Mouse (Mus musculus) layer of hippocampus, postnatal 10 days (tissue): Measurements from ENCODE around the gene N4bp2l1. TPM values are rescaled to one million over a fixed set of nuclear protein-coding genes. Genes with fewer than 3 reads are reported as not detected.

ENCODE experiments used
- DNase-seq, 2 experiments: peaks; one replicate each; pipeline ENCODE4 v3.0.0; 2021; ENCODE audit warnings: low spot score in 2 of 2
- total RNA-seq, 2 experiments: library from RNA; stranded (reverse); gene quantifications; 2 replicates each; pipeline ENCODE4 v1.2.3; 2021

Gene N4bp2l1
- total RNA-seq, 2 experiments from 2014 or later = 29.2 to 34.1 TPM

DNA sequence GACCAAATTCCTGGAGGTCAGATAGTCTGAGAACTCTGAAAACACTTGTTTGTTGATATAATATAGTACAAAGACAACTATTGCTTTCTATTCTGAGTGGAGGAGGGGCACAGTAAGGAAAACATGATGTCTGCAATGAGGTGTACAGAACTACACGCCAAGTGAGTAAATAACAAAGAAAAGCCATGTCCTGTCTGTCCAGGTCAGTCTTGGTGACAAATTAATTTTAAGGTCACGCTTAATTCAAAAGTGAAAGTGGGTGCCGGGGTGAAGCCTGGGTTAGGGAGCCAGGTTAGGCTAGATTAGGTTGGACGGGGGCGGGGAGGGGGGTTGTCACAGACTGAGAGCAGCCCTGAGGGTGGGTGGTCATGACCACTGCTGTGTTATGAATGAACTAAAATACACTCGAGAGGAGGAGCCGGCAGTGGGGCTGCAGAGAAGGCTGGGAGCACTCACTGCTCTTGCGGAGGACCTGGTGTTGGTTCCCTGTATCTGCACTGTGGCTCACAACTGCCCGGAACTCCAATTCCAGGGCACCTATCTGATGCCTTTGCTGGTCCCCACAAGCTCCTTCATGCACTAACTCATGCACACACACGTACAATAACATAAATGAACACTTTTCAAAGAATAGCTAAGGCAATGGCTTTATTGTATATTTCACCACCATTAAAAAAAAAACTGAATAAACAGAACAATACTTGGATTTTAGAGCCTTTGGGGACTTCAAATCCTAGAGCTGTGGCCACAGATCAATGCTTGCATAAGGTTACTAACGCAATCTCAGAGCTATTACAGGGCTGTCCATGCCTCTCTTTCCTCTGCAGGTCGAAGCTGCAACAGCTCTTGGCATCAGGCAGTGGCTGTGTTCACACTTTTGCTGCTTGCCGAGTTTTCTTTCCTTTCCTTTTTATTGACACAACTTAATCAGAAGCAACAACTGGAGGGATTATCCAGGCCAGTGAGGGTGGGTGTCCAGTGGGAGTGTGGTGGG is 2.6 kb upstream of the N4bp2l1 start:
- DNase-seq = no peak

DNA sequence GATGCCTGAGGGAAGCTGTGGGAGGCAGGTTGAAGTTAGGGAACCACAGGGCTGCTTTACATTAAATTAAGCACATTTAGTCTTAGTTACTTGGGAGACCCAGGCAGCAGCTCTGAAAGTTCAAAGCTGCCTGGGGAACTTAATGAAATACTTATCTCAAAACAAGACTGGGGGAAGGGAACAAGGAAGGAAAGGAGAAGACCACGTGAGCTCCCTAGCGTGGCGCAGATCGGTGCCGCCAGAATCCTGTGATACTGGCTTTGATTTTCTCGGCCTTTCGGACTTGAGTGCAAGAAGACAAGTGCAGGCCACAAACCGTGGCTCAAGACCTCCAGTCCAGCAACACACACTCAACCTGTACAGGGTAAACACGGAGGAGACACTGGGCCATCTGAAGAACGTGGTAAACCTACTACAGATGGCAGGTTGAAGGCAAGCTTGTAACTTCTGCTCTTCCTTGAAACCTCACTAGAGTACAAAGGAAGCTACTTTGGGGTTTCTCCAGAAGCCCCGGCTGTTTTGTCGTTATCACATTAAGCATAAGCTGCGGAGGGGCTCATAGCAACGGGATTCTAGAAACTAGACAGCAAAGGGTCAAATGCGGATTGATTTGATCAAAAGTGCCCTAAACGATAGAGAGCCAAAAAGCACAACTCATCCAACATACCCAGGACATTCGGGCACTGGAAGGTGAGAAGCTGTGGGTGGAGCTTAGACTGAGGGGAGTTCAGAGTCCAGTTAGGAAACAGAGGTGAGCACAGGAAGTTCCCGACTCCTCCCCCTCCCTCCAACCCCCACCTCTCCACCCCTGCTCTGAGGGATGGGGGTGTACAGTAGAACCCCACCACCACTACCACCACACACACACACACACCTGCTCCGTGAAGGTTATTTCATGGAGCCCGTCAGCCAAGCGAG is 1.5 kb upstream of the N4bp2l1 start:
- DNase-seq = no peak

DNA sequence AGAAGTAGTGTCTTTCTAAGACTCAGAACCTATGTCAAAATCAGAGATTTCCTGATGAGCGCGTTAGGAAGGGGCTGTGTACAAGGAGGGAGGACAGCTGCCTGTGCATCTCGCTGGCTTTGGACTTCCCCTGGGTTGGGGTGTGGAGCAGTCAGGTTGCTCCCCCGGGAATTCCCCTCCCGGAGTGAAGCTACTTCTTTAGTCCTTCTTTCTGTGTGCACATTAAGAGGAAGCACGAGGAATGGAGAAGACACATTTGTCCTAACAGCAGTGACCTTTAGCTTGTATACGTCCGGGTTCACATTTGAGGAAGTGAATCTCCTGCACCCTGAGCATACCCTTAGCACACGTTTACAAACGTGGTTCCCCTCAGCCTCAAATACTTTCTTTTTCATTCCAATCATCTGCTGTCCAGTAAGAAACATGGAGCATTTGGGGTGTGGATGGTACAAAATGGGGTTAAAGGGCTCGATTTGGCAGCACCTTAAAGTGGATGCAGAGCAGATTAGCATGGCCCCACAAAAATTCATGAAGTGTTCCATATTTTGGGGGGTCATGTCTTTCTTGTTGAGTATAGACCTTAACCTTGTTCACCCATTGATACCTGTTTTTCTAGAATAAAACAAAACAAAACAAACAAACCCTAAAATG is 1.5 kb downstream of the N4bp2l1 start:
- no peak for DNase-seq

DNA sequence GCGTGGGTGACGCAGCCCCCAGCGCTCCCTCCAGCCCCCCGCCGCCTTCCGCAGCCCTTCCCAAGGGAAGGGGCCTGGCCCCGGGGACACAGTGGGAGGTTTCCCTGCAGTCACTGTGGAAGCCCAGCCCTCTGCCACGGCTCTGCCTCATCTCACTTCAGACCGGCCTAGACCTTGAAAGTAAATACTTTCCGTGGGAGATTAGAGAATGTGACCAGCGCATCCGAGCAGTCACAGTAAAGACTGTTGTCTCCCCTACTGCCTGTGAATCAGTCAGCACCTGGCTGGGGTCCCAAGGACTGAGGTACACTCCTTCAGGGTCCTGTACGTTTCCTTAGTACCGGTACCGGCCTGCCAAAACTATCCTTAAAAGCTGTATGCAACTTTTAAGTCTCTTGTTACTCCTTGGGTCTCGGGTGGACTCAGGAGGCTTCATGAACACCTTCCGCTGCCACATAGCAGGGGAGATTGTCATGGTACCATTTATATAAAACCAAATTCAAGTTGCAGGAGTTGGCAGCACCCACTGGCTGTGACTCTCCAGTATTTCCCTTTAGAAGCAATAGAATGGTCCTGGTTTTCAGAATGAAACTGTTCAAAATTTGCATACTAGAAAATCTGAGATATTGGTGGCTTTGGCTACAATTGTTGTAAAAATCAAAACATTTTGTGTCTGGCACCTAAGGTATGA is 2.2 kb downstream of the N4bp2l1 start:
- DNase-seq = peak in 1 of 2 experiments; percentile 23

DNA sequence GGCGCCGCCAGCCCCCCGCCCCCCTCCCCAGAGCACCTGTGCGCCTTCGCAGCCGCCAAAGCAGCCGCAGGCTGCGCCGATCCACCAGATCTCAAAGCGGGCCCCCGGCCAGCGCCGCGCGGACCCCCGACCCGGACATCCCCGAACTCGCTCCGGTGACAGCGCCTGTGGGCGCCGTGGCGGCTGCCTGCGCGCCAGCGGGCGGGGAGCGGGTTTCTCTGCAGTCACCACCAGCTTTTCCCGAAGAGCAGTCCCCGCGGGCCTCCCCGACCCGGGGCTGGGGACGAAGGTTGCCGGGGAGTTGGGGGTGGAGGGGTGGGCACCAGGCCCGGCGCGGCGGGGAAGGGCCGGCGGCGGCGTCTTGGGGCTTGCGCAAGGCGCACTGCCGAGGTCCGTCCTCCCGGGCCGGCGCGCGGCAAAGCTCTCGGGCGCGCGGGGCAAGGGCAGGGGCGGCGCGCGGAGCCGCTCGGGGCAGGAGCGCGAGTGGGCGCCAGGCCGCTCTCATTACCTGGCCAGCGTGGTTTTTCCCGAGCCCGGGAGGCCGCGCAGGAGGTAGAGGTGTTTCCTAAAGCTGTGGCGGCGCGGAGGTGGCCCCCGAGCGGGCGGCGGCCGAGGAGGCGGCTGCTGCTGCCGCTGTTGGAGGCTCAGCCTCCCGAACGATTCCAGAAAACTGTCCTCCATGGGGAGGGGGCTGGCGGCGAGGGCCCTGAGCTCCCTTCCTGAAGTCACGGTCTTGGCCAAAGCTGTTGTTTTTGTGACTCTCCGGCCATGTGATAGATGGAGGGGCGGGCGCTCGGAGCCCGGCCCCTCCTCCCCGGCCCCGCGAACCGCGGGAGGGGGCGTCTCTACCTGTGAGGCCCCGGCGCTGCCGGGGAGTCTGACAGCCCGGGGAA is 3.0 kb downstream of the N4bp2l1 start:
- peak; percentile 69 for DNase-seq

DNA sequence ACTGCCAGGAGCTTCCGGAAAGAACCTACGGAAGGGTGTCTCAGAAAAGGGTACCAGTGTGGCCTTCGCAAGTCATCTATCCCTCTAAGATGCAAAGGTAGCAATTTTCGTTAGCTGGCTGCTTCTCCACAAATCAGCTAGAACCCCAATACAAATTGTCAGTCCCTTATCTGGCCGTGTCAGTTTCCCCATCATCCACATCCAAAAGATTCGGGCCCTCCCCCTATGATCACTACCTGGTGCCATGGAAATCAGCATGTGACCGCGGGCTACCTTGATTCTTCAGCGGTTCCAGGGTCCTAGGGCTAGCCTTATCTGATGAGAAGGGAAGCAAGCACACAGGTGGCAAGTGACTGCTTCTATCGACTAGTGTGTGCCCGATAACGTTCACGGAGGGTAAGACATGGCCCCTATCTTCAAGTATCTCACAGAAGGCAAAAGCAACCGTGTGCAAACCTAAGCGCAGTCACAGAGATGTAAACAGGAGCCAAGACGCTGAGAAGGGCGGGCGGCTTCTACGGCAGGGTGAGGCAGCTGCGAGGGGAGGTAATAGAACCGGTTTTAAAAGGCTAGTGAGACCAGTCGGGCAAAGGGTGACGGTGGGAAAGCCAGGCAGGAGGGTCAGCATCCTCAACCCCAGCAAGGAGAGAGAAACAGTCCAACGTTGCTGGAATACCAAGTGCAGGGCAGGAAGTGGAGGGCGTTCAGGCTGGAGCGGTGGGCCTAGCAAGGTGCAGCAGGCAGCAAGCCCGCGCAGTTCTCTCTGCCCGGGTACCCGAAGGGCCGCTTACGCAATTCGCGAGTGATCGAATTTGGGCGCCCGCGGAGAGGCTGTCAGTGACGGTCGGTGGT is 3.9 kb downstream of the N4bp2l1 start:
- DNase-seq = peak; percentile 37 to 59

DNA sequence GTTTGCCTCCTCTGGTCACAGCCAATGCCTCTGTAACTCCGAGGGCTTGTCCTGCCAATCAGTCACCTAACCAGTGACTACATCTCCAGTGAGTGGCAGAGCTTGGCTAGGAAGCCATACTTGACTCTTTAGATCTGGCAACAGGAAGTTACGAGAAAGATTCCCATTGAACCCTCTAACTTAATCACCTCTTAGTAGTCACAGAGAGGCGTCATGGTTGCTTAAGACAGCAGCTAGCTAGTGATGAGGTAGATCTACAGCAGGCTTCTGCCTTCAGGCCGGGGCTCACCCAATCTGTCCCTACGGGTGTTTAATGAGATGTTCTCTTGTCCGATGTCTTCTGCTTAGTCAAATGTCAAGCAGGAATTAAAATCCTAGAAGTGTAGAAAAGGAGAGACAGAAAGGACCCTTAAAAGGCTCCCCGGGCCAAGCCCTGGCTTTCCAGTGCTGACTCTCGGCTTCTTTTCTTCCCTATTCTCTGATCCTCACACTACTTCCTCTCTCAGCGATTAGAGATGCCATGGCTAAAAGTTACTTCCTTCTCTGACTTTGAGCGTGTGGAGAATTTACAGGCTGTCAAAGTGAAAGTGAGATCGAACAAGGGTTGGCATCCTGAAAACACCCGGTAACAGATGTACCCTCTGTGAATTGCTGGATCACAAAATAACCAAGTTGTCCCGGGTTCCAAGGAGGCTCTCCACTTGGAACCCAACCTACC is 4.6 kb downstream of the N4bp2l1 start:
- DNase-seq = no peak

DNA sequence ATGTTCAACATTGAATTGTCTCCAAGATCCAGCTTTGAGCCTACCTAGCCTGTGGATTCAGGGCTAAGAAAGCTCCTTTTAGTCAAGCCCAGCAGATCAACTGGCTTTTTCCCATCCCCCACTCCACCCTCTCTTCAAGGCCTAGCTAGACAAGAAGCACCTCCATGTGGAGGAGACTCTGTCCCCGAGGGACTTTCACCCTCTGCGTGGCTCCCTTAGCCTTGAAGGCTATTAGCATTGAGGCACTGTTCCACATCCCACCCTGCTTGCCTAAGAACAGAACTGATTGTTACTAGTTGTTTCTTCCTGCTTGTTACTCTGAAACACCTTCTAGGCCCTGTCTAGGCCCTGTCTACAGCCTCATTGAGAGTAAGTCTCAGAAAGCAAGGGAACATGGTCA is 7.0 kb downstream of the N4bp2l1 start:
- DNase-seq = no peak

DNA sequence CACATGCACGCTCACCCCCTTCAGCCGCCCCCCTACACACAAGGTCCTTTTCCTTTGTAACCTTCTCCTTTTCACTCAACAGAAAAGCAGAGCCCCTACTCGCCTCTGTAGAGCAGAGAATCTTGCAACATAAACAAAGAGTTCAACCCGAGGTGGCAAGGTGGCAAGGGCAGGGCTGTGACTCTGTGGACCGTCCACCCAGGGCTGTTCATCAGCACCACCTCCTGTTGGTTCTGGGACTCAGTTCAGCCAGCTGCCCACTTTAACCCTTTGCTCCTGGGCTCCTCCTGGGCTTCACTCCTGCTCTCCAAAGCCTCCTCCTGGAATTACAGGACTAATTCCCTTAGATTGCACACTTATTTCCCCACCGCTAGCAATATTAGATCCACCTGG is 12.7 kb downstream of the N4bp2l1 start:
- no peak for DNase-seq

DNA sequence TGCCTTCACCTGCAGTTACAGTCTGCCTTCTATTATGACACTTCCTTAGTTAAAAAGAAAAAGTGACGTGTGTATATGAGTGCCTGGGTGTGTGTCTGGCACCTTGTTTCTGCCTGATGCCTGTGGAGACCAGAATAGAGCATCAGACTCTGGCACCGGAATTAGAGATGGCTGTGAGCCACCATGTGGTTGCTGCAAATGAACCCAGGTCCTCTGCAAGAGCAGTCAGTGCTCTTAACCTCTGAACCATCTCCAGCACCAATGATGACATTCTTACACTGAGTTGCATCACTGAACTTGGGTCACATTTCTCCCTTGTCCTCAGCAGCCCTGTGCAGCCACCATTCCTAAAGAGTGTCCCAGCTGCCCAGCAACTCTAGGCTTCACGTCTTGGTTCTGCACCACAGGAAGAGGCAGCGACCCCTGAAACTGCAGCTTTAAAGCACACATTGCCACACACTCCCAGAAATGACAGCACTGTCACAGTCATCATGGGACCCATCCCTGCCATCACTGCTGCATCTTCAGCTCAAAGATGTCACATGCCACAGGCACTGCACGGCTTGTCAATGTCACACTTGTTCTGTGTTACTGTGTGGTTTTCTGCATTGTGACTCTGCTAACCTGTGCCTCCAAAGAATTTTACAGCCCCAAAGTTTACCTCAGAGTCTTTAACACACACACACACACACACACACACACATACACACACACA is 13.2 kb downstream of the N4bp2l1 start:
- DNase-seq = no peak

DNA sequence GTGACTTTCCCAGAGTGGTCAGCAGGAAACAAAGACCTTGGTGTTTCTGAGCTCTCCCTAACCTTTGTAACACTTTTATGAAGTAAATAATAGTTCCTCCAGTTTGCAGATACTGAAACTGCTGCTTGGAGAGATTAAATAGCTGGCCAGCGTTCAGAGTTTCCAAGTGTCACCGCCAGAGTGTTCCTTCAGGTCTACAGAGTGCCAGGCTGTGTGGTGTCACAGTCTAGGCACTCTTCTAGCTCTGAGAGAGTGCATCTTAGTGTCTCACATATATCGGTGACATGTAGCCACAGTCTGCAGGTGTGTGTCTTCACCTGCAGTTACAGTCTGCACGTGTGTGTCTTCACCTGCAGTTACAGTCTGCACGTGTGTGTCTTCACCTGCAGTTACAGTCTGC is 13.8 kb downstream of the N4bp2l1 start:
- DNase-seq = no peak

DNA sequence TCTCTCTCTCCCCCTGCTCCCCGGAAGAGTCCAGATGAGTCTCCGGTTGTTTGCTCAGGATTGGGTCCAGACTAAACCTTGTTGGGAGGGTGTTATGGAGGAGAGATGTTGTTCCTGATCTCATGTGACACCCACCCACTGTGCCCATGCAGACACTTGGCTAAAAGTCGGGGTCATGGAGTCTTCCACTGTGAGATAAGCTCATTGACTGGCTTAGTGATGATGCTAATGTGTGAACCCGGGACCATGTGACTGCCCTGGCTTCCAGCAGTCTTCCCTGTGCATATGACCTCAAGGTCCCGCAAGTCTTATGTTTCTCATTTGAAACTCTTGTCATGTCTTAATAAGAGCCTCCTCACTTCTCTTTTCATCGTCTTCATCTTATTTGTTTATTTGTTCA is 15.8 kb downstream of the N4bp2l1 start:
- no peak for DNase-seq

DNA sequence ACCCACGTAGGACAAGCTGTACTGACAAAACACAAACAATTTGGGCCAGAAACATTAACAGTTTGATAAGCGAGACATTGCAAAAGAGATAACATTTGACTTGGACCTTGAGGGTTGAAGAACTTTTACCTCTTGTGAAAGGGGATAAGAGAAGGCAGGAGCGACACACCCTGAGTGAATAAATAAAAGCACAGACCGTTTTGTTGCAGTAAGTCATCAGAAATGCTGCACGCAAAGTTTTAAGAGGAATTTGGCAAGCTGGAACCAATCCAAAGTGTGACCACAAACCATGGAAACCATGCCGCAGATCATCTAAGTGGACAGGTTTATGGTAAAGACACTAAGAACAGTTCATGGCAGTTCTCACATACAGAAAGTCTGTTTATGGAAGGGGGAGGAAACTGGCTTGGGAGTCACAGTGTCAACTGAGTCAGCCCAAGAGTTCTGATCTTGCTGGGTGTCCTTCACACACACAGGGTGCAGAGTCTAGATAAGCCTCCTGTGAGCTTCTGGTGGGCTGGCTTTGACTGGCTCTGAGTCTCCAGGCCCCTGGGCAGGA is 18.3 kb downstream of the N4bp2l1 start:
- no peak for DNase-seq

DNA sequence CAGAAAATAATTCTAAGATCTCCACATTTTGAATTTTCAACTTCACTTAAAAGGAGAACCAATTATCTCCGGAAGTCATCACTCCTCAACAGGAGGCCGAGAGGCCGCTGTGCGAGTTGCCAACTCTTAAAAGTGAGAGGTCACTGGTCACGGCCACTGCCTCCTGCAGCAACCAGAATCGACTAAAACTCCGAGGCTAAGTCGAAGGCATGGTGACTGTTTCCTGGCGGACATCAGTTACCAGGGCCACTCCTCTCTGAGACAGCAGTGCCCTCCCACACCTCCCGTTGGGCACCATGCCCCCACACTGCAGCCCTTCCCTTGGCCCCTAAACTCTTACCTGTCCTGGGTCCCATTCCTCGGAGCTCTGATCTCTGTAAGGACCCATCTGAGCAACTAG is 20.2 kb downstream of the N4bp2l1 start:
- DNase-seq = no peak

DNA sequence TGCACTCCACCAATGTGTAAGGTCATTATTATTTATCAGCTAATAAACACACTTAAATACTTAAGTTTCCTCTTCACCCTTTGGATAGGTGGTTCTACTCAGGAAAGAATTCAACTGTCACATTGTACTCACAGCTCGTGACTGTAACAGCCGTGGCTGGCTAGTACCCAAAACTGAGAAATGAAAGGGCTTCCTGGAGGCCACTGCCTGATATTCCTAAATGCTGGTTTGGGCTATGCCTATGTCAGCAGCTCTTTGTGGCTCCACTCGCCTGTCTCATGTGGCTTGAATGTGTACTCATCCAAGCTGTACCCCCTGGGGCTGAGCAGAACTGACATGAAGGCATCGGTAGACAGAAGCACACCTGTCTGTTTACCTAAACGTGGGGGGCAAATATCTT is 22.1 kb downstream of the N4bp2l1 start:
- no peak for DNase-seq

DNA sequence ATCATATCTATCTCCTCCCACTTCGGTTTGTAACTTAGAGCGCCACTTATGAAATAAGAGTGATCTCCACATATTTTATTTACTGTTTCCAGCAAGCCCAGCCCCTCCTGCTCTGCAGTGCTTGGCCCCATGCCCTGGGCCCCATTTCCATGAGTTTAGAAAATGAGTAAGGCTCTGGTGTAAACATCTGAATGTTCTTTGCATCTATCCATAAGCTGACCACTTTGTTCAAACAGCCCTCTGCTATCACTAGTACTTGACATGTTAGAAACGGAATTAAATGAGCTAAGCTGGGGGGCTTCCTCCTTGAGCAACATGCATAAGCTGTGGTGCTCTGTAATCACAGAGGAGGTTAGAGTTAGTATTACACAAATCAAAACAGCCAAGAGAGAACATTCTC is 22.6 kb downstream of the N4bp2l1 start:
- no peak for DNase-seq

DNA sequence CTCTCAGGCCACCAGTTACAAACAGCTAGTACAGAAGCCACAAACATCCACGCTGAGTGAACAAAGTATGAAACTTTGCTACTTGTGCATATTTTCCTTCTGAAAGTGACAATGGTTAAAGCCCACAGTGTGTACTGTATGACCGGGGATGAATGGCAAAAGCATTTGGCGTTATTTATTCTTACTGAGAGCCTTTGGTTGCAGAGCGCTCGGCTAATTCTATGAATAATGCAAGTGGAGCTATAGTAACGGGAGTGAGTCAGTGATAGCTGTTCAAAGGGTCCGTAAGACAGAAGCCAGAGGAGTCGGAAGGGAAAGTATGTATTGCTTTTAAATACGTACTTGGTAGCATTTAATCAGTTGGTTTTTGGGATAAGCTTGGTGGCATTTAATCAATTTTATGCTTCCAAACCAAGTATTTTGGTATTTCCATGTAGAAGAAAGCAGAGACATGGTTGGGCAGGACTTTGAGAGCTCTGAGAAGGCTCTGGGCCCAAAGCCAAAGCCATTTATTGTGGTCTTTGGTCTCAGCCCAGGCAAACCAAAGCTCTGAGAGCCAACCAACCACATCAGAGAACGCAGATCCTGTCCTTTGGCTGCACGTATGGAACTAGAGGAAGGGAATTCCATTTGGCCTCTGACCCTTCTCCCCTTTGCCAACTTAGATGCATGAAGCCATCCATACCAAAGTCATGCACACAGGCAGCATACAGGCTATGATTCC is 26.3 kb downstream of the N4bp2l1 start:
- no peak for DNase-seq
